Mouse (Mus musculus): ENCODE results near the gene Eqtn. TPM values are rescaled to one million over a fixed set of nuclear protein-coding genes. Genes with fewer than 3 reads are reported as not detected.

Eqtn gene
- not detected in 2 replicates for polyA plus RNA-seq (2016; fragmentation: Nextera tagmentation; extraction: Ambion mirVana)

- Histone ChIP-seq H3K27me3 (replicated peaks) (no peaks in the 10 kb centered on the region), H3K4me1 (no peaks in the 10 kb centered on the region), H3K9me3 (replicated peaks) (no peaks in the 10 kb centered on the region), H3K36me3 (no peaks in the 10 kb centered on the region), H3K4me3 (no peak within 1 kb of the TSS), H3K4me2 (no peak within 1 kb of the TSS), H3K9ac (no peak within 1 kb of the TSS), H3K27ac (no peak within 1 kb of the TSS)
- no peak for ATAC-seq
Measured at GRCm38 (mm10) chr4:94928743-94929142, at the start of gene Eqtn. TSS of gene Eqtn (minus strand) at chr4:94928843.

- Histone ChIP-seq H3K27ac (no peak overlapping the region), H3K9ac (no peak overlapping the region), H3K36me3 (peaks cover 60% of the 10 kb centered on the region), H3K27me3 (replicated peaks) (no peaks in the 10 kb centered on the region), H3K4me3 (no peak overlapping the region), H3K9me3 (replicated peaks) (no peaks in the 10 kb centered on the region), H3K4me1 (peaks cover 16% of the 10 kb centered on the region), H3K4me2 (no peak overlapping the region)
- no peak for ATAC-seq
- 76% methylated on average over 2 of the region's 2 CpGs for whole genome bisulfite sequencing (ENCODE audit: insufficient replicate concordance)
Measured at GRCm38 (mm10) chr4:94973321-94973720, 44.7 kb upstream of the Eqtn start.

- Histone ChIP-seq H3K9me3 (replicated peaks) (no peaks in the 10 kb centered on the region), H3K36me3 (peaks cover 72% of the 10 kb centered on the region), H3K9ac (no peak overlapping the region), H3K27ac (no peak overlapping the region), H3K4me2 (no peak overlapping the region), H3K4me3 (no peak overlapping the region), H3K27me3 (replicated peaks) (no peaks in the 10 kb centered on the region), H3K4me1 (no peaks in the 10 kb centered on the region)
- 51% methylated on average over 3 of the region's 3 CpGs for WGBS (ENCODE audit: insufficient replicate concordance)
- no peak for ATAC-seq
Measured at GRCm38 (mm10) chr4:94952773-94953172, 24.1 kb upstream of the Eqtn start.

DNA sequence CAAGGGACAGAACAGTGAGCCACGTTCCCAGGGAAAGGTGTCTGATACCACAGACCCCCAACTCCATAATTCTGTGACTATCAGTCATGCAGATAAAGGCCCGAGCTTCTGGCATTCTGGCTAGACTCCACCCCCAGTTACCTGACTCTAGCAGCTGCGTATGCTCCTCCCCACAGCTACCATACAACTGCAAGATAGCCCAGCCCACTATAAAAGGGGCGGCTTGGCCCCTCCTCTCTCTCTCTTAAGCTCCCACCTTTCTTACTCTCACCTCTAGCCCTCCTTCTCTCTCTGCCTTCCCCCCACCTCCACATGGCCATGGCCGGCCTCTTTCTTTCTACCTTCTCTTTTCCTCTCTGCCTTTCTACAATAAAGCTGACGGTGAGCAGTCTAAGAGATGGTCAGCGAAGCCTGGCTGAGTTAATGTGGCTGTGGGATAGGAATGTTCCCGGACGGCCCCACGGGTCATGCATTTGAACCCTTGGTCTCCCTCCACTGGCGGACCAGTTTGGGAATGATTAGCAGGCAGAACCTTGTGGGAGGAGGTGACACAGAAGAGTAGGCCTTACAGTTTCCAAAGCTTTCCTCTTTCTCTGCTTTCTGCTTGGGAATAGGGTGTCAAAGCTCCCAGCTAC lies 12.7 kb upstream of the Eqtn start:
- Histone ChIP-seq H3K9ac (no peak overlapping the region), H3K27me3 (replicated peaks) (no peaks in the 10 kb centered on the region), H3K4me2 (no peak overlapping the region), H3K4me1 (no peaks in the 10 kb centered on the region), H3K4me3 (no peak overlapping the region), H3K9me3 (replicated peaks) (no peaks in the 10 kb centered on the region), H3K27ac (no peak overlapping the region), H3K36me3 (peaks cover 60% of the 10 kb centered on the region)
- ATAC-seq, result no peak
- 76% methylated on average over 11 of the region's 11 CpGs for WGBS (ENCODE audit: insufficient replicate concordance)

DNA sequence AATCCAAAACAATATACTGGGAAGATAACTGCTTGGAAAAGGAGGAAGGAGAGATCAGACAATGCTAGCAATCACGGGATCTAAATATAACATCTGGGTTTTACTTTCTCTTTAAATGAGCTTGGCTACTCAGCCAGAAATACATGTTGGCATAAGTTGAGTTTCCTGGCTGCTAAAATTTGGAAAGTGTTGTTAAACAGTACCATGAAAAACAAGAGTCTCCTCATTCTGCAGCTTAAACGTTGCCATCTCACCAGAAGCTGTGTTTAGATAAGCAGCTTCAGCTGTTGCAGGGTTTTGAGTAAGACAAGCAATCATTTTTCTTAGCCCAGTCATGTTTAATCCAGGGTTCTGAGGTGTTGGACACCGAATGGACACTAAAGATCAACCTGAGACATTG lies 26.9 kb downstream of the Eqtn start:
- no peaks in the 10 kb centered on the region for H3K27me3 ChIP-seq (replicated peaks)
- H3K4me3 ChIP-seq, result no peak overlapping the region
- no peak overlapping the region for H3K9ac ChIP-seq
- H3K9me3 ChIP-seq (replicated peaks), result no peaks in the 10 kb centered on the region
- ATAC-seq, result no peak
- 36% methylated on average over 3 of the region's 3 CpGs for WGBS (ENCODE audit: insufficient replicate concordance)
- H3K4me2 ChIP-seq, result no peak overlapping the region
- no peak overlapping the region for H3K27ac ChIP-seq
- H3K36me3 ChIP-seq, result no peaks in the 10 kb centered on the region
- H3K4me1 ChIP-seq, result no peaks in the 10 kb centered on the region

DNA sequence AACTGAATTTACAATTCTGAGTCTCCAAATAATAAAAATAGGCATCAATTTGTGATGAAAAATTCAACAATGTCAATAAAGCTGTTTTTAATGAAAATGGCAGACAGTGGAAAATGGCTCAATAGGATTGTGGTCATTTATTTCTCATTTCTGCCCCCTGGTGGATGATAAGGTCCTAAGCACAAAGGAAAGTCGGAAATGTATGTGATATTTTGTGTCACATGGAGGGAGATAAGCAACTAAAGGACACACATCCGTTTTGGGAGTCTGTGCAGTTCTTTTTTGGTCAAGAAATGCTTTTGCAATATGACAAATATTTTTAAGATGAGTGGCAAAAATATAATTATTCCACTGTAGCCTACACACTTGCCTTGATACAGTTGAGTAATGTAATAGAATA lies 27.9 kb downstream of the Eqtn start:
- WGBS (ENCODE audit: insufficient replicate concordance), result 6% methylated on average over 2 of the region's 2 CpGs
- Histone ChIP-seq H3K4me3 (no peak overlapping the region), H3K36me3 (no peaks in the 10 kb centered on the region), H3K4me1 (no peaks in the 10 kb centered on the region), H3K9ac (no peak overlapping the region), H3K27me3 (replicated peaks) (no peaks in the 10 kb centered on the region), H3K27ac (no peak overlapping the region), H3K4me2 (no peak overlapping the region), H3K9me3 (replicated peaks) (no peaks in the 10 kb centered on the region)
- ATAC-seq, result no peak

Other genes starting within 250 kb of the Eqtn start
- gene Tek, start 189.6 kb downstream of the Eqtn start, polyA plus RNA-seq (2016; fragmentation: Nextera tagmentation; extraction: Ambion mirVana), result 8.0 and 8.2 TPM in 2 replicates
- 14.9 and 16.2 TPM in 2 replicates for gene Mysm1, start 50.3 kb upstream of the Eqtn start, polyA plus RNA-seq (2016; fragmentation: Nextera tagmentation; extraction: Ambion mirVana)
- gene Jun, start 123.4 kb upstream of the Eqtn start, polyA plus RNA-seq (2016; fragmentation: Nextera tagmentation; extraction: Ambion mirVana), result 12.0 and 12.2 TPM in 2 replicates

All from liver, embryonic 12.5 days (tissue).